25 mouse cellular contexts compared by ENCODE assay signal in genomic region chr3:79371506-79372195, GRCm38 (mm10). TPM values are rescaled to one million over a fixed set of nuclear protein-coding genes. Genes with fewer than 3 reads are reported as not detected.
A peak's percentile ranks its signal among the peaks of the same experiment; 100 is the strongest.
DNase-seq lines count a peak whose midpoint lies in the region; ATAC-seq and TF ChIP-seq lines count a peak whose summit lies in the region.
"Had no signal": no experiment of that assay in that cellular context is flagged by ENCODE, and none has a peak within 500 bp of the region (broad histone marks: within the 10 kb centered on the region; RNA-seq: fewer than 3 reads in every experiment).

No protein-coding gene starts in this region.

- H3K36me3 ChIP-seq in lung, embryonic 14.5 days (ENCODE audit: insufficient read depth), result no peaks in the 10 kb centered on the region
- H3K36me3 ChIP-seq in midbrain, embryonic 11.5 days (ENCODE audit: control insufficient read depth, insufficient read depth, low read length), result no peaks in the 10 kb centered on the region
- no peaks in the 10 kb centered on the region for H3K36me3 ChIP-seq in midbrain, embryonic 15.5 days (replicated peaks)
- no peaks in the 10 kb centered on the region for H3K36me3 ChIP-seq in hindbrain, embryonic 10.5 days
- H3K36me3 ChIP-seq: embryonic facial prominence, embryonic 10.5 days; heart, embryonic 13.5 days; hindbrain, embryonic 13.5 days had no signal

- peak; percentile 69 for ATAC-seq in lung, embryonic 14.5 days (ENCODE audit: insufficient read depth)
- no peak for ATAC-seq in midbrain, embryonic 11.5 days (ENCODE audit: low FRiP score)
- no peak for ATAC-seq in midbrain, embryonic 15.5 days (replicated peaks)
- ATAC-seq: activated CD4-positive, CD25-positive, alpha-beta regulatory T cell, adult 4 months; forebrain, embryonic 13.5 days; forebrain, postnatal 0 days; Patski had no signal

- H3K27ac ChIP-seq in lung, embryonic 14.5 days (ENCODE audit: low read depth), result no peak overlapping the region
- no peak overlapping the region for H3K27ac ChIP-seq in midbrain, embryonic 11.5 days (ENCODE audit: low read depth, low read length)
- no peak overlapping the region for H3K27ac ChIP-seq in midbrain, embryonic 15.5 days
- H3K27ac ChIP-seq in hindbrain, embryonic 10.5 days, result no peak overlapping the region
- H3K27ac ChIP-seq: embryonic facial prominence, embryonic 10.5 days; forebrain, embryonic 13.5 days; heart, embryonic 13.5 days; hindbrain, embryonic 13.5 days had no signal

- no peaks in the 10 kb centered on the region for H3K9me3 ChIP-seq in lung, embryonic 14.5 days (ENCODE audit: low read depth, low read length)
- H3K9me3 ChIP-seq in midbrain, embryonic 11.5 days (ENCODE audit: control insufficient read depth, low read length), result no peaks in the 10 kb centered on the region
- H3K9me3 ChIP-seq in midbrain, embryonic 15.5 days, result no peaks in the 10 kb centered on the region
- no peaks in the 10 kb centered on the region for H3K9me3 ChIP-seq in hindbrain, embryonic 10.5 days
- H3K9me3 ChIP-seq: embryonic facial prominence, embryonic 10.5 days; forebrain, embryonic 13.5 days; heart, embryonic 13.5 days; hindbrain, embryonic 13.5 days had no signal

- H3K4me3 ChIP-seq in lung, embryonic 14.5 days (ENCODE audit: low read depth, low read length), result no peak overlapping the region
- H3K4me3 ChIP-seq in midbrain, embryonic 11.5 days (ENCODE audit: low read depth, low read length), result no peak overlapping the region
- H3K4me3 ChIP-seq in midbrain, embryonic 15.5 days, result no peak overlapping the region
- H3K4me3 ChIP-seq in hindbrain, embryonic 10.5 days, result no peak overlapping the region
- H3K4me3 ChIP-seq: embryonic facial prominence, embryonic 10.5 days; forebrain, embryonic 13.5 days; heart, embryonic 13.5 days; hindbrain, embryonic 13.5 days had no signal

- H3K4me1 ChIP-seq in lung, embryonic 14.5 days (ENCODE audit: insufficient read depth), result peaks cover 5% of the 10 kb centered on the region; the same call in 1 of the 2 replicates
- H3K4me1 ChIP-seq in midbrain, embryonic 11.5 days (ENCODE audit: control insufficient read depth, insufficient read depth, low read length), result no peaks in the 10 kb centered on the region
- 0 out of 2 replicates have a peak, but pooled peaks cover 4% of the 10 kb centered on the region for H3K4me1 ChIP-seq in midbrain, embryonic 15.5 days
- H3K4me1 ChIP-seq in hindbrain, embryonic 10.5 days (replicated peaks), result no peaks in the 10 kb centered on the region
- H3K4me1 ChIP-seq: embryonic facial prominence, embryonic 10.5 days; forebrain, embryonic 13.5 days had no signal

- no peaks in the 10 kb centered on the region for H3K27me3 ChIP-seq in lung, embryonic 14.5 days (ENCODE audit: insufficient read depth, low read length)
- H3K27me3 ChIP-seq in midbrain, embryonic 11.5 days (ENCODE audit: control insufficient read depth, insufficient read depth, low read length), result no peaks in the 10 kb centered on the region
- no peaks in the 10 kb centered on the region for H3K27me3 ChIP-seq in midbrain, embryonic 15.5 days (replicated peaks)
- H3K27me3 ChIP-seq in hindbrain, embryonic 10.5 days (ENCODE audit: insufficient read depth, poor library complexity, severe bottlenecking), result no peaks in the 10 kb centered on the region
- H3K27me3 ChIP-seq: forebrain, embryonic 13.5 days; heart, embryonic 13.5 days; hindbrain, embryonic 13.5 days had no signal

- TF ChIP-seq CTCF in lung, embryonic 14.5 days (IDR thresholded peaks at IDR 0.05; ENCODE audit: low read depth), result no peak

- DNase-seq in lung, embryonic 14.5 days, result peak; percentile 59
- no peak for DNase-seq in lung, postnatal 4 days
- DNase-seq in midbrain, embryonic 11.5 days (ENCODE audit: low spot score, missing footprints), result peak; percentile 79
- DNase-seq in lung, postnatal 36 days, result peak; percentile 19
- DNase-seq in layer of hippocampus, postnatal 36 days, result no peak
- no peak for DNase-seq in hindbrain, embryonic 10.5 days (ENCODE audit: low spot score)
- DNase-seq: adrenal gland, postnatal 25 days; cerebellum, adult 2 months; cerebellum, postnatal 10 days; forebrain, postnatal 0 days; gastrocnemius, postnatal 14 days; heart, postnatal 4 days had no signal

- H3K9ac ChIP-seq in lung, embryonic 14.5 days, result no peak overlapping the region
- no peak overlapping the region for H3K9ac ChIP-seq in midbrain, embryonic 11.5 days (ENCODE audit: low read length)
- no peak overlapping the region for H3K9ac ChIP-seq in midbrain, embryonic 15.5 days
- H3K9ac ChIP-seq: forebrain, embryonic 13.5 days; forebrain, postnatal 0 days; heart, embryonic 13.5 days; hindbrain, embryonic 13.5 days had no signal

- 54% methylated on average over 7 of the region's 7 CpGs for WGBS in lung, embryonic 14.5 days
- WGBS in midbrain, embryonic 11.5 days, result 84% methylated on average over 7 of the region's 7 CpGs
- WGBS in midbrain, embryonic 15.5 days, result 78% methylated on average over 7 of the region's 7 CpGs
- WGBS in hindbrain, embryonic 10.5 days, result 91% methylated on average over 7 of the region's 7 CpGs

- no peak overlapping the region for H3K4me2 ChIP-seq in lung, embryonic 14.5 days
- no peak overlapping the region for H3K4me2 ChIP-seq in midbrain, embryonic 11.5 days
- no peak overlapping the region for H3K4me2 ChIP-seq in midbrain, embryonic 15.5 days
- H3K4me2 ChIP-seq: forebrain, embryonic 13.5 days; heart, embryonic 13.5 days; hindbrain, embryonic 13.5 days had no signal

RNA-seq across cellular contexts. Expression of gene Gm17359, which starts 35.2 kb away (rescaled TPM):
- polyA plus RNA-seq in lung, embryonic 14.5 days (2014; fragmentation: Nextera tagmentation; extraction: Ambion mirVana), result not detected in 2 replicates
- 0.33 TPM in 1 of 2 replicates, not detected in the other for polyA plus RNA-seq in midbrain, embryonic 11.5 days (2014; fragmentation: Nextera tagmentation; extraction: Ambion mirVana)
- polyA plus RNA-seq in midbrain, embryonic 15.5 days (2015; fragmentation: Nextera tagmentation; extraction: Ambion mirVana), result not detected in 2 replicates
- not detected for total RNA-seq in layer of hippocampus, postnatal 36 days (2021)
- polyA plus RNA-seq in hindbrain, embryonic 10.5 days (2016; fragmentation: Nextera tagmentation; extraction: Ambion mirVana), result 0.12 TPM in 1 of 2 replicates, not detected in the other
- total RNA-seq: adrenal gland, adult 18-20 months; adrenal gland, postnatal 25 days; forebrain, postnatal 0 days; gastrocnemius, adult 18-20 months; gastrocnemius, postnatal 14 days; heart, postnatal 4 days; MEL had no signal
- polyA plus RNA-seq: activated CD4-positive, CD25-positive, alpha-beta regulatory T cell, adult 4 months; C2C12; cerebellum, adult 2 months; embryonic facial prominence, embryonic 14.5 days; forebrain, embryonic 13.5 days; forebrain, postnatal 0 days; heart, embryonic 13.5 days; heart, postnatal 0 days; hindbrain, embryonic 13.5 days; Patski had no signal

Comparison
In these comparisons a context has a peak if more than half of its experiments do, and no peak if none do; other contexts are left out.
1. DNase-seq: peak in lung, embryonic 14.5 days (single experiment), midbrain, embryonic 11.5 days (single experiment) and lung, postnatal 36 days (single experiment); none in lung, postnatal 4 days (0 of 2), layer of hippocampus, postnatal 36 days (0 of 2) and hindbrain, embryonic 10.5 days (single experiment).